Mouse (Mus musculus) neural tube, embryonic 12.5 days (tissue): Measurements from ENCODE around the gene Slc9a3. TPM values are rescaled to one million over a fixed set of nuclear protein-coding genes. Genes with fewer than 3 reads are reported as not detected.

Experiments
- ATAC-seq: fragments of 200-750 bp; cut with Nextera tagmentation; 2 replicates; pipeline ENCODE4 v1.8.0; 2017; ENCODE audit warnings: low read depth, mild to moderate bottlenecking, moderate TSS enrichment, moderate library complexity; ENCODE audit not compliant: low FRiP score
- H3K27ac ChIP-seq: fragments of 300-500 bp; sonication (generic); 2 replicates; pipeline ENCODE4 v1.5.1; 2016
- H3K27me3 ChIP-seq: fragments of 300-500 bp; sonication (generic); replicated peaks from 2 replicates; pipeline ENCODE4 v1.6.1; 2016; ENCODE audit warnings: mild to moderate bottlenecking
- H3K36me3 ChIP-seq: fragments of 300-500 bp; sonication (generic); 2 replicates; pipeline ENCODE4 v1.6.1; 2016; ENCODE audit warnings: mild to moderate bottlenecking
- H3K4me1 ChIP-seq: fragments of 300-500 bp; sonication (generic); 2 replicates; pipeline ENCODE4 v1.6.1; 2016
- H3K4me2 ChIP-seq: fragments of 300-500 bp; sonication (generic); replicated peaks from 2 replicates; pipeline ENCODE4 v1.6.1; 2016; ENCODE audit warnings: mild to moderate bottlenecking
- H3K4me3 ChIP-seq: fragments of 300-500 bp; sonication (generic); 2 replicates; pipeline ENCODE4 v1.5.1; 2016
- H3K9ac ChIP-seq: fragments of 300-500 bp; sonication (generic); 2 replicates; pipeline ENCODE4 v1.6.1; 2016; ENCODE audit warnings: mild to moderate bottlenecking
- H3K9me3 ChIP-seq: fragments of 300-500 bp; sonication (generic); 2 replicates; pipeline ENCODE4 v1.6.1; 2016; ENCODE audit warnings: mild to moderate bottlenecking
- WGBS: fragments of 180-500 bp; shearing (Covaris S2); methylation state at CpG from one replicate; pipeline ENCODE4 v1.1.7; 2016; 5-methylcytosine and 5-hydroxymethylcytosine counted together
- polyA plus RNA-seq: library from polyadenylated mRNA; unstranded; fragments of >200 nt; fragmentation: Nextera tagmentation; extraction: Ambion mirVana; gene quantifications from 2 replicates; pipeline ENCODE4 v1.2.1, GENCODE M21; 2016

Slc9a3 gene
- polyA plus RNA-seq: 0.04 TPM in 1 of 2 replicates, not detected in the other

- no peak for ATAC-seq
- no peak within 1 kb of the TSS for H3K27ac ChIP-seq
- 0 out of 2 replicates have a peak within 1 kb of the TSS, but pooled peaks have one; percentile 33 for H3K9ac ChIP-seq
- H3K9me3 ChIP-seq: no peaks in the 10 kb centered on the region
- peak within 1 kb of the TSS; percentile 64 for H3K4me2 ChIP-seq
- peak within 1 kb of the TSS; percentile 26 for H3K4me3 ChIP-seq
- H3K4me1 ChIP-seq: peaks cover 8% of the 10 kb centered on the region; the same call in 1 of the 2 replicates
- WGBS: under 1% methylated on average over 35 of the region's 35 CpGs
- H3K27me3 ChIP-seq: peaks cover 41% of the 10 kb centered on the region
- no peaks in the 10 kb centered on the region for H3K36me3 ChIP-seq
Observed at GRCm38 (mm10) chr13:74121141-74121602, at the start of gene Slc9a3. TSS of gene Slc9a3 (plus strand) at chr13:74121457.

DNA sequence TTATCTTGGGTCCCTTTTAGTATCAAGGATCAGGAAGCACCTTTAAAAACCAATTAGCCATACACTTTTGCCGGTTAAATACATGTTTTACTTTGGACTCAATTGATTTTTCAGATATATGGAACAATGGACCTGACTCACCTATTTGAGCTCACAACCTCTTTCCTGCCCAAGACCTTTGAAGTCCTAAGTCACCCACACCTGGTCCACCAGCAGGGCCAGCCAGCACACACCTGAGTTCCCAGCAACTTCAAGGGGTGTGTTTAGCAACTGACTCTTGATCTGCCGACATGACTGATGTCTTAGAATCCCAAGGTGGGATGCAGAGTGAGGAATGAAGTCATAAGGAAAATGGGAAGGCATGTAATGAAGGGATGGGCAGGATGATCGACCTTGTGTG, 49.5 kb upstream of the Slc9a3 start:
- H3K27me3 ChIP-seq: no peaks in the 10 kb centered on the region
- ATAC-seq: no peak
- no peaks in the 10 kb centered on the region for H3K36me3 ChIP-seq
- WGBS: 80% methylated on average over 3 of the region's 3 CpGs
- H3K4me3 ChIP-seq: no peak overlapping the region
- H3K4me2 ChIP-seq: no peak overlapping the region
- H3K9ac ChIP-seq: no peak overlapping the region
- H3K4me1 ChIP-seq: no peaks in the 10 kb centered on the region
- H3K9me3 ChIP-seq: no peaks in the 10 kb centered on the region
- H3K27ac ChIP-seq: no peak overlapping the region

- Histone ChIP-seq H3K9ac (no peak overlapping the region), H3K27me3 (no peaks in the 10 kb centered on the region), H3K4me3 (no peak overlapping the region), H3K4me2 (no peak overlapping the region), H3K36me3 (no peaks in the 10 kb centered on the region), H3K4me1 (no peaks in the 10 kb centered on the region), H3K27ac (no peak overlapping the region), H3K9me3 (no peaks in the 10 kb centered on the region)
- no peak for ATAC-seq
- WGBS: 92% methylated on average over 7 of the region's 7 CpGs
Observed at GRCm38 (mm10) chr13:74073369-74073768, 47.9 kb upstream of the Slc9a3 start.

GRCm38 (mm10) chr13:74090265-74090664, 31.0 kb upstream of the Slc9a3 start:
- Histone ChIP-seq H3K4me1 (no peaks in the 10 kb centered on the region), H3K4me3 (no peak overlapping the region), H3K36me3 (no peaks in the 10 kb centered on the region), H3K27ac (no peak overlapping the region), H3K9ac (no peak overlapping the region), H3K9me3 (no peaks in the 10 kb centered on the region), H3K27me3 (no peaks in the 10 kb centered on the region), H3K4me2 (no peak overlapping the region)
- WGBS: 78% methylated on average over 3 of the region's 3 CpGs
- no peak for ATAC-seq

GRCm38 (mm10) chr13:74095936-74096335, 25.3 kb upstream of the Slc9a3 start:
- Histone ChIP-seq H3K4me2 (no peak overlapping the region), H3K9ac (no peak overlapping the region), H3K27me3 (no peaks in the 10 kb centered on the region), H3K27ac (no peak overlapping the region), H3K4me3 (no peak overlapping the region), H3K9me3 (no peaks in the 10 kb centered on the region), H3K36me3 (no peaks in the 10 kb centered on the region), H3K4me1 (no peaks in the 10 kb centered on the region)
- ATAC-seq: no peak
- 67% methylated on average over 2 of the region's 2 CpGs for WGBS

GRCm38 (mm10) chr13:74096715-74097363, 24.4 kb upstream of the Slc9a3 start:
- H3K9ac ChIP-seq: no peak overlapping the region
- H3K4me1 ChIP-seq: no peaks in the 10 kb centered on the region
- no peaks in the 10 kb centered on the region for H3K27me3 ChIP-seq
- H3K9me3 ChIP-seq: no peaks in the 10 kb centered on the region
- no peak overlapping the region for H3K4me3 ChIP-seq
- no peaks in the 10 kb centered on the region for H3K36me3 ChIP-seq
- no peak overlapping the region for H3K4me2 ChIP-seq
- 30% methylated on average over 2 of the region's 2 CpGs for WGBS
- no peak overlapping the region for H3K27ac ChIP-seq
- ATAC-seq: peak; percentile 71

DNA sequence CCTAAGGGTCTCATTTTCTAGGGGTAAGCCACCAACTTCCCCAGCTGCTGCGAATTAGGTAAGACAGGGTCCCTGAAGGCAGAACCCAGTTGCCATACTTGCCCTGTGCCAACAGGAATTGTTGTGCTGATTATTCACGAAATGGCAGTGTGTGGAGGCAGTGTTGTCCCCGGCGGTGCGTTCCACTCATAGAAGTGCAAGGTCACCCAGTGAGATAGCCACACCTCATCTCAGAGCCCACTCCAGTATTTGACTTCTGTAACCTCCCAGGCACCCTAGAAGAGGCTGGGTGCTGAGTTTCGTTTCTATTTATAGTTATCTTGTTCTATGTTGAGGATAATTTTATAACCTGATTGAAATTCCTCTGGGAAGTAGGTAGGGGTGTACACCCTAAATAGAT, 22.3 kb upstream of the Slc9a3 start:
- no peaks in the 10 kb centered on the region for H3K9me3 ChIP-seq
- no peaks in the 10 kb centered on the region for H3K4me1 ChIP-seq
- no peaks in the 10 kb centered on the region for H3K36me3 ChIP-seq
- H3K27me3 ChIP-seq: no peaks in the 10 kb centered on the region
- H3K9ac ChIP-seq: no peak overlapping the region
- H3K4me3 ChIP-seq: no peak overlapping the region
- H3K27ac ChIP-seq: no peak overlapping the region
- WGBS: 81% methylated on average over 6 of the region's 6 CpGs
- ATAC-seq: no peak
- H3K4me2 ChIP-seq: no peak overlapping the region

GRCm38 (mm10) chr13:74102108-74102830, 19.0 kb upstream of the Slc9a3 start:
- H3K9ac ChIP-seq: no peak overlapping the region
- H3K4me3 ChIP-seq: no peak overlapping the region
- ATAC-seq: no peak
- H3K4me2 ChIP-seq: no peak overlapping the region
- H3K4me1 ChIP-seq: no peaks in the 10 kb centered on the region
- H3K27me3 ChIP-seq: no peaks in the 10 kb centered on the region
- no peaks in the 10 kb centered on the region for H3K9me3 ChIP-seq
- H3K36me3 ChIP-seq: no peaks in the 10 kb centered on the region
- 77% methylated on average over 8 of the region's 8 CpGs for WGBS
- H3K27ac ChIP-seq: no peak overlapping the region

DNA sequence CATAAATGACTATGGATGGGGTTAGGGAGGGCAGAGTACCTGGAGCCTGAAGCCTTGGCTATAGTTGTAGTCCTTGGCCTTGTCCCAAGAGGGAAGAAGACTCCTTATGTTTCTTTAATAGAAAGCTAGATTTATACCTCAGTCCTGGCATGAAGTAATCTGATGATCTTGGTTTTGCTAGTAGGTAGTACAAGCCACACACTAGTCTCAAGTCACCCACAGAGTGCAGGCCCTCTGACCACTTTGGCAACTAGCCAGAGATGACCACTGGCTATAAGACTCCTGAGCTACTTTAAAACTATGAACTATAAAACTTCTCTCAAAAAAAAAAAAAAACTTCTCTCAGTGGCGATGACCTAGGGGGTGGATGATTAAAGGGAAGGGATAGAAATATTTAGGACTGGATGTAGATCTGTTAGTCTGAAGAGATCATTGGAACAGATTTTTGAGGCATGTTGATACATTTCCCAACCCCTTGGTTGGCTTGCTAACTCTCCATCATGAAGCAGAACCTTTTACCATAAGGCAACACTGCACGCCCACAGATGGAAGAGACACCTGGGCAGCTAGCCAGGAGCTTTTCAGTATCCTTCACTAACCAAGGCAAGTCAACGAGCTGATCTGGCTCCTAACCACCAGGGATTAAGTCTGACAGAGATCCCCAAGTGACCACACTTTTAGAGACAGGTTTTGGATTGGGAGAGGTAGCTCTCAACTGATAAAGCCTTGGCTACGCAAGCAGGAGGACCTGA, 18.2 kb upstream of the Slc9a3 start:
- Histone ChIP-seq H3K27me3 (no peaks in the 10 kb centered on the region), H3K9me3 (no peaks in the 10 kb centered on the region), H3K9ac (no peak overlapping the region), H3K36me3 (no peaks in the 10 kb centered on the region), H3K4me3 (no peak overlapping the region), H3K4me1 (no peaks in the 10 kb centered on the region), H3K4me2 (no peak overlapping the region), H3K27ac (no peak overlapping the region)
- no peak for ATAC-seq
- 84% methylated on average over 4 of the region's 4 CpGs for WGBS

- WGBS: 83% methylated on average over 7 of the region's 7 CpGs
- Histone ChIP-seq H3K9me3 (no peaks in the 10 kb centered on the region), H3K4me3 (no peak overlapping the region), H3K36me3 (no peaks in the 10 kb centered on the region), H3K27me3 (no peaks in the 10 kb centered on the region), H3K9ac (no peak overlapping the region), H3K27ac (no peak overlapping the region), H3K4me2 (no peak overlapping the region), H3K4me1 (no peaks in the 10 kb centered on the region)
- no peak for ATAC-seq
Observed at GRCm38 (mm10) chr13:74104417-74104816, 16.8 kb upstream of the Slc9a3 start.

DNA sequence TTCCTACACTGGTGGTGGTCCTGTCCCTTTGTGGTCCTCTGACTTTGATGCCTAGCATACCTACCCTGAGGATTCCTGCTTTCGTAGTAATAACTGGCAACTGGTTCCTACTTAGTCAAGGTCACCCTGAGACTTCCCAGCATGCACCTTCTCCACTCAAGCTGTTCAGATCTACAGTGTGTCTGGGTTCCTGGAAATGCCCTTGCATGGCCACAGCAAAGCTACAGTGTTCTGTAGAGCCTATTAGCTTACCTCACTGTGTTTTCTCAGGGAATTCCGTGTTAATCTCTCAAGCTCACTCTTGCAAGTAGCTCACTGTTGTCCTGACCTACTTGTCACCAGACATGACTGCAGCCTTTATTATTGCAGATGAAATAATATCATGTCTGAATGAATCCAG, 13.8 kb upstream of the Slc9a3 start:
- no peaks in the 10 kb centered on the region for H3K27me3 ChIP-seq
- H3K4me2 ChIP-seq: no peak overlapping the region
- no peaks in the 10 kb centered on the region for H3K4me1 ChIP-seq
- no peaks in the 10 kb centered on the region for H3K9me3 ChIP-seq
- H3K27ac ChIP-seq: no peak overlapping the region
- ATAC-seq: no peak
- H3K9ac ChIP-seq: no peak overlapping the region
- 84% methylated on average over 2 of the region's 2 CpGs for WGBS
- no peak overlapping the region for H3K4me3 ChIP-seq
- H3K36me3 ChIP-seq: no peaks in the 10 kb centered on the region

DNA sequence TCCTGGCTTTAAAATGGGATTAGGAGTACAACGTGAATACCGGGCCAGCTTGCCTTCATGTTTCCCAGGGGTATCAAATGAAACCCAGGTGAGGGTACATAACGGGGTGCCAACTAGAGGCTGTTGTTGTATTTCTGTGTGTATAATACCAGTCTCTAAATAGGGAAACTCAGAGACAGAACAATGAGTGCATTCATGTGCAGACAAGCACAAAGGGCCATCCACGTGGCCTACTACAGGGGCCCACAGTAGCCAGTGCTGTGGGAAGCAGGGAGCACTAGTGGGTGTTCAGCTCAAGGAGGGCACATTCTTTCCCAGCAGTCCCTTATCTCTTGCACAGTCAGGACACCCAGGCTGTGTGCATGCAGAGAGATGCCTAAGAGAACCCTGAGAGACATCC, 8.7 kb upstream of the Slc9a3 start:
- H3K9ac ChIP-seq: no peak overlapping the region
- H3K4me1 ChIP-seq: no peaks in the 10 kb centered on the region
- H3K36me3 ChIP-seq: no peaks in the 10 kb centered on the region
- ATAC-seq: no peak
- H3K4me3 ChIP-seq: no peak overlapping the region
- no peak overlapping the region for H3K4me2 ChIP-seq
- 71% methylated on average over 4 of the region's 4 CpGs for WGBS
- no peak overlapping the region for H3K27ac ChIP-seq
- H3K9me3 ChIP-seq: no peaks in the 10 kb centered on the region
- H3K27me3 ChIP-seq: no peaks in the 10 kb centered on the region
